Mouse (Mus musculus) left cerebral cortex, adult 2 months (tissue): Measurements from ENCODE around the gene Ccdc85c. TPM values are rescaled to one million over a fixed set of nuclear protein-coding genes. Genes with fewer than 3 reads are reported as not detected.

Source experiments
- DNase-seq, 2 experiments: peaks; one replicate each; pipeline ENCODE4 v3.0.0; 2021 to 2022; ENCODE audit warnings: low spot score in 2 of 2, mixed read lengths in 1 of 2; ENCODE audit errors: extremely low spot score in 1 of 2
- H3K27ac ChIP-seq: fragments of 200-600 bp; 2 replicates; pipeline ENCODE4 v1.8.1; 2022
- H3K4me3 ChIP-seq: fragments of 200-600 bp; 2 replicates; pipeline ENCODE4 v1.8.1; 2022
- CTCF ChIP-seq: fragments of 200-600 bp; IDR thresholded peaks from 2 replicates; pipeline ENCODE4 v1.8.1; 2022; ENCODE audit warnings: antibody characterized with exemption, mild to moderate bottlenecking, moderate library complexity
- intact Hi-C: fragments of 180-260 bp; cut with DNase I; formaldehyde crosslinking; loops from one replicate; pipeline ENCODE4 v1.15.1; 2025
- total RNA-seq, 2 experiments: library from RNA; stranded (reverse); gene quantifications; 2 replicates each; pipeline ENCODE4 v1.2.3; 2021

Ccdc85c gene
- total RNA-seq, 2 experiments from 2014 or later = 73.7 to 79.3 TPM

GRCm38 (mm10) chr12:108259322-108260049, 15.7 kb downstream of the Ccdc85c start:
- intact Hi-C loops = no loop called here
- Histone ChIP-seq H3K27ac (no peak overlapping the region), H3K4me3 (no peak overlapping the region)
- no peak for DNase-seq
- TF ChIP-seq CTCF = no peak

- H3K27ac ChIP-seq = no peak overlapping the region
- no peak overlapping the region for H3K4me3 ChIP-seq
- DNase-seq = no peak
- TF ChIP-seq CTCF = no peak
- intact Hi-C loops = no loop called here
Measured at GRCm38 (mm10) chr12:108256734-108257133, 18.5 kb downstream of the Ccdc85c start.

GRCm38 (mm10) chr12:108255960-108256359, 19.3 kb downstream of the Ccdc85c start:
- H3K4me3 ChIP-seq = no peak overlapping the region
- H3K27ac ChIP-seq = no peak overlapping the region
- DNase-seq = no peak
- intact Hi-C loops = no loop called here
- no peak for TF ChIP-seq CTCF

DNA sequence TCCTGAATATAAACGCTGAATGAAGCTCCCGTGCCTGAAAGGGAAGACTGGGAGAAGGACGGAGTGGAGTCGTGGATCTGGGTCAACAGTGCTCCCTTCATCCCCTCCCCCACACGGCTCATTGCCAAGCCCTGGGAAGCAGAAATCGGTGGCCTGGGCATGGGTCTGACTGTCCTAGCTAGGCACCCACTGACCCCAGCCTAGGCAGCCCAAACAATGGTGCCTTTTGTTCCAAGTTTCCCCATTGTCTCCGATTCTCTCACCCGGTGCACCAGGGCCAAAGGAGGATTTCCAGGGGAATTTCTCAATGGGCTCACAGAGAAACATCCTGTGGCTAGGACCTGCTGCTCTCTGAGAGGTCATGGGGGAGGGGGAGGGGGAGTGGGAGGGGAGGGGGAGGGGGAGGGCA, 19.7 kb downstream of the Ccdc85c start:
- TF ChIP-seq CTCF = no peak
- intact Hi-C loops = no loop called here
- H3K4me3 ChIP-seq = no peak overlapping the region
- peak in 1 of 2 experiments; percentile 59 for DNase-seq
- H3K27ac ChIP-seq = peak overlapping the region; percentile 41; the same call in 1 of the 2 replicates

DNA sequence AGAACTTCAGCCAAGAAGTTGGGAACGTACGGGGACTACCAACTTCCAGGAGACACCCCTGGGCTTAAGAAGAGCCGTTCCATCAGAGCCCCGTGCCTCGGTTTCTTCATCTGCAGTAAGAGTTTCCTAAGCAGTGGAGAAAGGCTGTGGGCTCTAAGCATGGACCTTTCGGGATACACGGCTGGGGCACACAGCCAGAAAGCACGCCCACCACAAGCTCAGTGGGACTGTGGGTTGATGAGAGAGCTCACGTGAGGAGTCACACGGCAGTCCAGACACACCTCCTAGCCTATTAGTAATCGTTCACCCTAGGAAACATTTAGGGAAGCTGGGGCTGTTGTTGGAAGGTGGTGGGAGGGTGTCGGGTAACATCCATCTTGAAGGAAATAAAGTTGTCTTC, 22.2 kb downstream of the Ccdc85c start:
- H3K4me3 ChIP-seq = no peak overlapping the region
- no peak for DNase-seq
- intact Hi-C loops = no loop called here
- no peak for TF ChIP-seq CTCF
- no peak overlapping the region for H3K27ac ChIP-seq

GRCm38 (mm10) chr12:108251825-108252542, 23.2 kb downstream of the Ccdc85c start:
- intact Hi-C loops = no loop called here
- Histone ChIP-seq H3K4me3 (no peak overlapping the region), H3K27ac (no peak overlapping the region)
- no peak for TF ChIP-seq CTCF
- no peak for DNase-seq

DNA sequence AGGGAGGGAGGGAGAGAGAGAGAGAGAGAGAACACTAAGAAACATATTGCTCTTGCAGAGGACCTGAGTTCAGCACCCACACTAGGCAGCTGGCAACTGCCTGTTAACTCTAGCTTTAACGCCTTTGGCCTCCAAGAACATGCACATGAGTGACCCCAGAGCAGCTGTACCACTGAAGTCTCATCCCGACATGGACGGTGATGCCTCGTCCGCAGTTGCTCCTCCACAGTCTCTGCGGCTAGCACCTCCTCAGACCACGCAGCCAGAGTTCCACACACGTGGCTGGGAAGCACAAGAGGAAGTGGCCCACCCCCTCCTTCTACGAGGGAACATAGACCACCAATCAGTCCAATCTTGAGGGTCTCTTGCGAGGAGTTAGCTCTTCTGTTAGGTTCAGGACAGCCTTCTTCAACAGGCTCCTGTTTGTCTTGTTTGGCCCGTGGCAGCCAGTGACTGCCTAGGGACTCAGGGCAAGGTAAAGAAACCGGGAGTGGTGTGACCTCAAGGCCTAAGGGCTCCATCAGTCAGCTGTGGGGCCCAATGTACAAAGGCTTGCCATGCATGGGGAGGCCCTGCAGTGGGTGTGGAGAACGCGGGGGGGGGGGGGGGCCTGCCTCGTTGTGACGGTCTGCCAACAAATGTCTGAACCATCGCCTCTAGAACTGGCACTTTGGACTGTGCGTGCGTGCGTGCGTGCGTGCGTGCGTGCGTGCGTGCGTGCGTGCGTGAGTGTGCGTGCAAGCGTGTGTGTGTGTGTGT, 24.0 kb downstream of the Ccdc85c start:
- DNase-seq = no peak
- H3K4me3 ChIP-seq = no peak overlapping the region
- intact Hi-C loops = no loop called here
- H3K27ac ChIP-seq = no peak overlapping the region
- no peak for TF ChIP-seq CTCF

- H3K4me3 ChIP-seq = no peak overlapping the region
- intact Hi-C loops = no loop called here
Measured at GRCm38 (mm10) chr12:108249522-108249921, 25.7 kb downstream of the Ccdc85c start.

DNA sequence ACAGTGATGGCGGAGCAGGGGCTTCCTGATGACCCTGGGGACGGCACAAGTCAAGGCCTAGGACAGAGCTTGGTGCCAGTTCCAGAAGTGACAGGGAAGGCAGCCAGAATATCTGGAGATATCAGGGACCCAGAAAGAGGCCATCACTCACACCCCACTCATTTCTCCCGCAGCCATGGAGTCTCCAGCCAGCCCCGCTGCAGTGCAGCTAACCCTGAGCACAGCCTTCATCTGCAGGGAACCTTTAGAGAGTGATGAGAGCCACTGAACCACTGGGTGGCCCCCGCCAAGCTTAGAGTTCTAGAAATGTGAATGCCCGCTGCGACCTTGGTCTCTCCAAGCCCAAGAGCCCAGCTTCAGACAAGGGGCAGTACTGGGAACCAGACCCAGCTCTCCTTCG, 26.2 kb downstream of the Ccdc85c start:
- no peak for TF ChIP-seq CTCF
- H3K4me3 ChIP-seq = no peak overlapping the region
- intact Hi-C loops = no loop called here
- no peak for DNase-seq
- H3K27ac ChIP-seq = no peak overlapping the region

More at GRCm38 (mm10) chr12:108249522-108249921, 25.7 kb downstream of the Ccdc85c start:
- TF ChIP-seq CTCF = no peak
- H3K27ac ChIP-seq = no peak overlapping the region
- DNase-seq = no peak

GRCm38 (mm10) chr12:108246759-108247500, 28.3 kb downstream of the Ccdc85c start:
- no peak for TF ChIP-seq CTCF
- H3K4me3 ChIP-seq = no peak overlapping the region
- DNase-seq = no peak
- intact Hi-C loops = no loop called here
- H3K27ac ChIP-seq = no peak overlapping the region

- intact Hi-C loops = no loop called here
- DNase-seq = no peak
- no peak overlapping the region for H3K27ac ChIP-seq
- no peak overlapping the region for H3K4me3 ChIP-seq
- TF ChIP-seq CTCF = no peak
Measured at GRCm38 (mm10) chr12:108245579-108245978, 29.6 kb downstream of the Ccdc85c start.

- no peak for DNase-seq
- no peak for TF ChIP-seq CTCF
- Histone ChIP-seq H3K27ac (peak overlapping the region; percentile 36), H3K4me3 (no peak overlapping the region)
- intact Hi-C loops = no loop called here
Measured at GRCm38 (mm10) chr12:108244778-108245177, 30.4 kb downstream of the Ccdc85c start.
